Mouse (Mus musculus): Measurements from ENCODE around the gene Rhoh. TPM values are rescaled to one million over a fixed set of nuclear protein-coding genes. Genes with fewer than 3 reads are reported as not detected.

Gene Rhoh
- polyA plus RNA-seq, 1 experiment: 3.2 TPM

- no peak overlapping the region for H3K27ac ChIP-seq (ENCODE audit: insufficient read depth, low read depth, low read length)
- WGBS: 87% methylated on average over 7 of the region's 7 CpGs
- TF ChIP-seq POLR2A (IDR thresholded peaks at IDR 0.05; ENCODE audit: low read depth, low read length) (no peak), CTCF (IDR thresholded peaks at IDR 0.05; ENCODE audit: extremely low read depth, insufficient read length, insufficient replicate concordance, low read depth, low read length) (no peak)
- no peaks in the 10 kb centered on the region for H3K36me3 ChIP-seq (ENCODE audit: control insufficient read depth, insufficient read depth, low read length)
- peaks cover 2% of the 10 kb centered on the region; the same call in 1 of the 2 replicates for H3K4me1 ChIP-seq (ENCODE audit: control insufficient read depth, insufficient read depth, insufficient read length, low read length)
- H3K27me3 ChIP-seq (ENCODE audit: control insufficient read depth, insufficient read depth, low read length): no peaks in the 10 kb centered on the region
- H3K4me3 ChIP-seq (ENCODE audit: low read depth, low read length): no peak overlapping the region
These were observed 13.4 kb upstream of the Rhoh start for GRCm38 (mm10) chr5:65847656-65848055.

DNA sequence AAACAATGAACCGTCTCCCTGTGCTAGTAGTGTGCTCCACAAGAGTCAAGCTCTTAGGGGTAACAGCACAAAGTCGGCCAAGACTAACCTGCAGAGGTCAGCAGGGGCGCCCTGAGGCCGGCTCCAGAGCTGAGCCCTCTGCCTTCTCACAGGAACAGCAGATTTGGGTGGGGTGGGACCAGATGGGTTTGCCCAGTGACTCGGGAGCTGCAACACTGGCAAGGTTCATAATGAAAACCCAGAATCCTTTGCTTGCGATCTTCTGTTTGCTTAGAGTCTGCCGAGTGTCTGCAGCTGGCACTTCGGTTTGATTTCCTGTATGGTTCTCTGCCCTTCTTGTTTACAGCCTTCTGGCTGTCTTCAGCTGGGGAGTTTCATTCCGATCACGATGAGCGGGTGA lies 10.2 kb upstream of the Rhoh start:
- no peaks in the 10 kb centered on the region for H3K36me3 ChIP-seq (ENCODE audit: control insufficient read depth, insufficient read depth, low read length)
- no peaks in the 10 kb centered on the region for H3K27me3 ChIP-seq (ENCODE audit: control insufficient read depth, insufficient read depth, low read length)
- WGBS: 34% methylated on average over 11 of the region's 11 CpGs
- no peak overlapping the region for H3K4me3 ChIP-seq (ENCODE audit: low read depth, low read length)
- peaks cover 2% of the 10 kb centered on the region; the same call in 1 of the 2 replicates for H3K4me1 ChIP-seq (ENCODE audit: control insufficient read depth, insufficient read depth, insufficient read length, low read length)
- H3K27ac ChIP-seq (ENCODE audit: insufficient read depth, low read depth, low read length): no peak overlapping the region
- TF ChIP-seq CTCF (IDR thresholded peaks at IDR 0.05; ENCODE audit: extremely low read depth, insufficient read length, insufficient replicate concordance, low read depth, low read length): no peak
- TF ChIP-seq POLR2A (IDR thresholded peaks at IDR 0.05; ENCODE audit: low read depth, low read length): no peak

DNA sequence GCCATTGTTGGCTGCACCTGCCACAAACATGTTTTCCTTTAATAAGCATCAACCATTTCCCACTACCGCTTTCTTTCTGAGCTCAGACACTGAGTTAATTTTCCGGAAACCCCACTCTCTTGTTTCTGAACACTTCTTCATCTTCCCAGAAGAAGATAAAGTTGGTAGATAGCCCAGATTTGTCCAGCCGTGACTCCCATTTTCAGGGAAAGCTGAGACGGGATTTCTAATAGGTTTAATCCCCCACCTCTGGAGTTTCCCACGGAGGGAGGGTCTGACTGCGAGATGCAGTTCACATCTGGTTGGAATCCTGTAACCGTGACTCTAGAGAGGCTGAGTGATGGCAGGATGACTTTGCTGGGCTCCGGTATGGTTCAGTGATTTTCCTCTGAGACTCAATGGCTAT lies 6.2 kb upstream of the Rhoh start:
- TF ChIP-seq POLR2A (IDR thresholded peaks at IDR 0.05; ENCODE audit: low read depth, low read length) (no peak), CTCF (IDR thresholded peaks at IDR 0.05; ENCODE audit: extremely low read depth, insufficient read length, insufficient replicate concordance, low read depth, low read length) (no peak)

GRCm38 (mm10) chr5:65855571-65855970 lies 5.4 kb upstream of the Rhoh start:
- no peaks in the 10 kb centered on the region for H3K36me3 ChIP-seq (ENCODE audit: control insufficient read depth, insufficient read depth, low read length)
- no peak for TF ChIP-seq POLR2A (IDR thresholded peaks at IDR 0.05; ENCODE audit: low read depth, low read length)
- TF ChIP-seq CTCF (IDR thresholded peaks at IDR 0.05; ENCODE audit: extremely low read depth, insufficient read length, insufficient replicate concordance, low read depth, low read length): no peak
- H3K27ac ChIP-seq (ENCODE audit: insufficient read depth, low read depth, low read length): no peak overlapping the region
- H3K4me3 ChIP-seq (ENCODE audit: low read depth, low read length): no peak overlapping the region
- 44% methylated on average over 3 of the region's 3 CpGs for WGBS
- peaks cover 5% of the 10 kb centered on the region for H3K4me1 ChIP-seq (ENCODE audit: control insufficient read depth, insufficient read depth, insufficient read length, low read length)
- H3K27me3 ChIP-seq (ENCODE audit: control insufficient read depth, insufficient read depth, low read length): no peaks in the 10 kb centered on the region

More for the DNA sequence above, 6.2 kb upstream of the Rhoh start:
- no peak overlapping the region for H3K27ac ChIP-seq (ENCODE audit: insufficient read depth, low read depth, low read length)
- H3K4me1 ChIP-seq (ENCODE audit: control insufficient read depth, insufficient read depth, insufficient read length, low read length): peaks cover 3% of the 10 kb centered on the region; the same call in 1 of the 2 replicates
- WGBS: 80% methylated on average over 8 of the region's 8 CpGs
- no peaks in the 10 kb centered on the region for H3K27me3 ChIP-seq (ENCODE audit: control insufficient read depth, insufficient read depth, low read length)
- no peak overlapping the region for H3K4me3 ChIP-seq (ENCODE audit: low read depth, low read length)
- no peaks in the 10 kb centered on the region for H3K36me3 ChIP-seq (ENCODE audit: control insufficient read depth, insufficient read depth, low read length)

GRCm38 (mm10) chr5:65856591-65857411 lies 4.2 kb upstream of the Rhoh start:
- peaks cover 3% of the 10 kb centered on the region; the same call in 1 of the 2 replicates for H3K4me1 ChIP-seq (ENCODE audit: control insufficient read depth, insufficient read depth, insufficient read length, low read length)
- no peak overlapping the region for H3K4me3 ChIP-seq (ENCODE audit: low read depth, low read length)
- no peak overlapping the region for H3K27ac ChIP-seq (ENCODE audit: insufficient read depth, low read depth, low read length)
- no peak for TF ChIP-seq POLR2A (IDR thresholded peaks at IDR 0.05; ENCODE audit: low read depth, low read length)
- TF ChIP-seq CTCF (IDR thresholded peaks at IDR 0.05; ENCODE audit: extremely low read depth, insufficient read length, insufficient replicate concordance, low read depth, low read length): no peak
- H3K36me3 ChIP-seq (ENCODE audit: control insufficient read depth, insufficient read depth, low read length): no peaks in the 10 kb centered on the region
- H3K27me3 ChIP-seq (ENCODE audit: control insufficient read depth, insufficient read depth, low read length): no peaks in the 10 kb centered on the region
- 74% methylated on average over 17 of the region's 17 CpGs for WGBS

GRCm38 (mm10) chr5:65857935-65858334 lies 3.1 kb upstream of the Rhoh start:
- 73% methylated on average over 12 of the region's 12 CpGs for WGBS
- TF ChIP-seq CTCF (IDR thresholded peaks at IDR 0.05; ENCODE audit: extremely low read depth, insufficient read length, insufficient replicate concordance, low read depth, low read length) (no peak), POLR2A (IDR thresholded peaks at IDR 0.05; ENCODE audit: low read depth, low read length) (no peak)
- Histone ChIP-seq H3K4me1 (ENCODE audit: control insufficient read depth, insufficient read depth, insufficient read length, low read length) (peaks cover 3% of the 10 kb centered on the region; the same call in 1 of the 2 replicates), H3K4me3 (ENCODE audit: low read depth, low read length) (no peak overlapping the region), H3K36me3 (ENCODE audit: control insufficient read depth, insufficient read depth, low read length) (no peaks in the 10 kb centered on the region), H3K27me3 (ENCODE audit: control insufficient read depth, insufficient read depth, low read length) (no peaks in the 10 kb centered on the region), H3K27ac (ENCODE audit: insufficient read depth, low read depth, low read length) (no peak overlapping the region)

GRCm38 (mm10) chr5:65858355-65858754 lies 2.7 kb upstream of the Rhoh start:
- TF ChIP-seq POLR2A (IDR thresholded peaks at IDR 0.05; ENCODE audit: low read depth, low read length) (no peak), CTCF (IDR thresholded peaks at IDR 0.05; ENCODE audit: extremely low read depth, insufficient read length, insufficient replicate concordance, low read depth, low read length) (no peak)
- no peak overlapping the region for H3K4me3 ChIP-seq (ENCODE audit: low read depth, low read length)
- H3K4me1 ChIP-seq (ENCODE audit: control insufficient read depth, insufficient read depth, insufficient read length, low read length): peaks cover 3% of the 10 kb centered on the region; the same call in 1 of the 2 replicates
- H3K36me3 ChIP-seq (ENCODE audit: control insufficient read depth, insufficient read depth, low read length): no peaks in the 10 kb centered on the region
- WGBS: 87% methylated on average over 4 of the region's 6 CpGs
- H3K27ac ChIP-seq (ENCODE audit: insufficient read depth, low read depth, low read length): no peak overlapping the region
- H3K27me3 ChIP-seq (ENCODE audit: control insufficient read depth, insufficient read depth, low read length): no peaks in the 10 kb centered on the region
